Mouse (Mus musculus) liver, adult 2 months (tissue): ENCODE measurements at regions not wholly inside any gene's neighbourhood (a gene's known extent, or its start where the extent isn't known, plus 50 kb on each side); places are given as distances from the start of the nearest gene placed in this dataset.

Experiments
- CTCF ChIP-seq: fragments of 200-500 bp; IDR thresholded peaks from 2 replicates; pipeline ENCODE4 v1.5.1; 2011; ENCODE audit warnings: low read depth, low read length, control low read depth
- POLR2A ChIP-seq: fragments of 200-500 bp; IDR thresholded peaks from 2 replicates; pipeline ENCODE4 v1.6.1; 2011; ENCODE audit warnings: low read length, control low read depth; ENCODE audit not compliant: insufficient read depth; ENCODE audit errors: extremely low read depth

- no peak for TF ChIP-seq CTCF
- no peak for TF ChIP-seq POLR2A
Measured at GRCm38 (mm10) chr14:58638337-58638696, 504.4 kb downstream of the 1700129C05Rik start.
